Mouse (Mus musculus): ENCODE results near the gene Unc93b1. TPM values are rescaled to one million over a fixed set of nuclear protein-coding genes. Genes with fewer than 3 reads are reported as not detected.
A peak's percentile ranks its signal among the peaks of the same experiment; 100 is the strongest.
"Not testable (repeated sequence)": the region's sequence is repeated elsewhere in the genome, so short reads cannot be mapped to it uniquely, and the experiment has no call there.

The Unc93b1 gene
- polyA plus RNA-seq, 1 experiment, result 14.3 TPM

- Histone ChIP-seq H3K27ac (ENCODE audit: insufficient read depth, low read length) (no peak overlapping the region), H3K4me1 (ENCODE audit: control insufficient read depth, insufficient read depth, low read length) (0 out of 2 replicates have a peak, but pooled peaks cover 4% of the 10 kb centered on the region), H3K27me3 (ENCODE audit: control insufficient read depth, insufficient read depth, low read length) (no peaks in the 10 kb centered on the region), H3K4me3 (replicated peaks; ENCODE audit: insufficient read depth, low read depth, low read length) (no peak overlapping the region)
- TF ChIP-seq CTCF (IDR thresholded peaks at IDR 0.05; ENCODE audit: borderline replicate concordance, insufficient read depth, low read depth, low read length) (no peak), POLR2A (IDR thresholded peaks at IDR 0.05; ENCODE audit: borderline replicate concordance, insufficient read depth, low read length) (no peak)
- DNase-seq, result no peak
- 27% methylated on average over 2 of the region's 2 CpGs for WGBS
These were observed 27.5 kb downstream of the Unc93b1 start for GRCm38 (mm10) chr19:3962469-3962868.

GRCm38 (mm10) chr19:3964030-3964429, 29.0 kb downstream of the Unc93b1 start:
- TF ChIP-seq CTCF (IDR thresholded peaks at IDR 0.05; ENCODE audit: borderline replicate concordance, insufficient read depth, low read depth, low read length), result no peak
- TF ChIP-seq POLR2A (IDR thresholded peaks at IDR 0.05; ENCODE audit: borderline replicate concordance, insufficient read depth, low read length), result no peak
- Histone ChIP-seq H3K27ac (ENCODE audit: insufficient read depth, low read length) (no peak overlapping the region), H3K4me3 (replicated peaks; ENCODE audit: insufficient read depth, low read depth, low read length) (no peak overlapping the region), H3K27me3 (ENCODE audit: control insufficient read depth, insufficient read depth, low read length) (no peaks in the 10 kb centered on the region), H3K4me1 (ENCODE audit: control insufficient read depth, insufficient read depth, low read length) (no peaks in the 10 kb centered on the region)
- DNase-seq, result no peak
- 66% methylated on average over 4 of the region's 4 CpGs for WGBS

- Histone ChIP-seq H3K4me1 (ENCODE audit: control insufficient read depth, insufficient read depth, low read length) (no peaks in the 10 kb centered on the region), H3K27me3 (ENCODE audit: control insufficient read depth, insufficient read depth, low read length) (no peaks in the 10 kb centered on the region), H3K4me3 (replicated peaks; ENCODE audit: insufficient read depth, low read depth, low read length) (no peak overlapping the region), H3K27ac (ENCODE audit: insufficient read depth, low read length) (no peak overlapping the region)
- DNase-seq, result no peak
- TF ChIP-seq CTCF (IDR thresholded peaks at IDR 0.05; ENCODE audit: borderline replicate concordance, insufficient read depth, low read depth, low read length), result no peak
- TF ChIP-seq POLR2A (IDR thresholded peaks at IDR 0.05; ENCODE audit: borderline replicate concordance, insufficient read depth, low read length), result no peak
- 61% methylated on average over 11 of the region's 11 CpGs for WGBS
These were observed 31.5 kb downstream of the Unc93b1 start for GRCm38 (mm10) chr19:3966330-3967075.

- no peak for DNase-seq
- H3K27ac ChIP-seq (ENCODE audit: insufficient read depth, low read length), result no peak overlapping the region
- no peak overlapping the region for H3K4me3 ChIP-seq (replicated peaks; ENCODE audit: insufficient read depth, low read depth, low read length)
- no peaks in the 10 kb centered on the region for H3K27me3 ChIP-seq (ENCODE audit: control insufficient read depth, insufficient read depth, low read length)
- 80% methylated on average over 3 of the region's 3 CpGs for WGBS
- no peaks in the 10 kb centered on the region for H3K4me1 ChIP-seq (ENCODE audit: control insufficient read depth, insufficient read depth, low read length)
- TF ChIP-seq POLR2A (IDR thresholded peaks at IDR 0.05; ENCODE audit: borderline replicate concordance, insufficient read depth, low read length) (no peak), CTCF (IDR thresholded peaks at IDR 0.05; ENCODE audit: borderline replicate concordance, insufficient read depth, low read depth, low read length) (no peak)
These were observed 32.3 kb downstream of the Unc93b1 start for GRCm38 (mm10) chr19:3967258-3967657.

GRCm38 (mm10) chr19:3972229-3972628, 37.2 kb downstream of the Unc93b1 start, which contains the start of gene Aldh3b2:
Gene Aldh3b2, plus strand, starts transcription at chr19:3972328.
- WGBS, result 45% methylated on average over 9 of the region's 9 CpGs
- H3K4me1 ChIP-seq (ENCODE audit: control insufficient read depth, insufficient read depth, low read length), result no peaks in the 10 kb centered on the region
- no peak within 1 kb of the TSS for H3K4me3 ChIP-seq (replicated peaks; ENCODE audit: insufficient read depth, low read depth, low read length)
- H3K27ac ChIP-seq (ENCODE audit: insufficient read depth, low read length), result no peak within 1 kb of the TSS
- TF ChIP-seq POLR2A (IDR thresholded peaks at IDR 0.05; ENCODE audit: borderline replicate concordance, insufficient read depth, low read length), result no peak
- TF ChIP-seq CTCF (IDR thresholded peaks at IDR 0.05; ENCODE audit: borderline replicate concordance, insufficient read depth, low read depth, low read length), result no peak
- H3K27me3 ChIP-seq (ENCODE audit: control insufficient read depth, insufficient read depth, low read length), result no peaks in the 10 kb centered on the region
- DNase-seq, result no peak

GRCm38 (mm10) chr19:3974608-3975007, 39.6 kb downstream of the Unc93b1 start:
- 57% methylated on average over 6 of the region's 6 CpGs for WGBS
- not testable (repeated sequence) for H3K27me3 ChIP-seq (ENCODE audit: control insufficient read depth, insufficient read depth, low read length); H3K27ac ChIP-seq (ENCODE audit: insufficient read depth, low read length); DNase-seq; H3K4me3 ChIP-seq (replicated peaks; ENCODE audit: insufficient read depth, low read depth, low read length); H3K4me1 ChIP-seq (ENCODE audit: control insufficient read depth, insufficient read depth, low read length)

- H3K27ac ChIP-seq (ENCODE audit: insufficient read depth, low read length), result no peak overlapping the region
- H3K27me3 ChIP-seq (ENCODE audit: control insufficient read depth, insufficient read depth, low read length), result no peaks in the 10 kb centered on the region
- no peak for DNase-seq
- TF ChIP-seq POLR2A (IDR thresholded peaks at IDR 0.05; ENCODE audit: borderline replicate concordance, insufficient read depth, low read length) (no peak), CTCF (IDR thresholded peaks at IDR 0.05; ENCODE audit: borderline replicate concordance, insufficient read depth, low read depth, low read length) (no peak)
- 88% methylated on average over 2 of the region's 2 CpGs for WGBS
- no peak overlapping the region for H3K4me3 ChIP-seq (replicated peaks; ENCODE audit: insufficient read depth, low read depth, low read length)
- H3K4me1 ChIP-seq (ENCODE audit: control insufficient read depth, insufficient read depth, low read length), result no peaks in the 10 kb centered on the region
These were observed 40.9 kb downstream of the Unc93b1 start for GRCm38 (mm10) chr19:3975866-3976265.

- peaks cover 10% of the 10 kb centered on the region for H3K4me1 ChIP-seq (ENCODE audit: control insufficient read depth, insufficient read depth, low read length)
- 4% methylated on average over 4 of the region's 4 CpGs for WGBS
- peak; percentile 74 to 76 for DNase-seq
- no peaks in the 10 kb centered on the region for H3K27me3 ChIP-seq (ENCODE audit: control insufficient read depth, insufficient read depth, low read length)
- TF ChIP-seq CTCF (IDR thresholded peaks at IDR 0.05; ENCODE audit: borderline replicate concordance, insufficient read depth, low read depth, low read length) (peak; percentile 82), POLR2A (IDR thresholded peaks at IDR 0.05; ENCODE audit: borderline replicate concordance, insufficient read depth, low read length) (no peak)
- no peak overlapping the region for H3K4me3 ChIP-seq (replicated peaks; ENCODE audit: insufficient read depth, low read depth, low read length)
- no peak overlapping the region for H3K27ac ChIP-seq (ENCODE audit: insufficient read depth, low read length)
These were observed 45.3 kb downstream of the Unc93b1 start for GRCm38 (mm10) chr19:3980309-3980708.
